Mouse (Mus musculus) ES-Bruce4 (cell line): ENCODE data around the gene Crocc. TPM values are rescaled to one million over a fixed set of nuclear protein-coding genes. Genes with fewer than 3 reads are reported as not detected.

Experiments used
- H3K27ac ChIP-seq: 2 replicates; pipeline ENCODE4 v1.5.1; 2012; ENCODE audit warnings: low read length, inconsistent platforms; ENCODE audit not compliant: insufficient read depth
- H3K27me3 ChIP-seq: 2 replicates; pipeline ENCODE4 v1.6.1; 2012; ENCODE audit warnings: mild to moderate bottlenecking, low read length, inconsistent platforms; ENCODE audit not compliant: control insufficient read depth, poor library complexity, insufficient read depth, severe bottlenecking
- H3K36me3 ChIP-seq: 2 replicates; pipeline ENCODE4 v1.6.1; 2012; ENCODE audit warnings: inconsistent platforms, mild to moderate bottlenecking, low read length, moderate library complexity; ENCODE audit not compliant: control insufficient read depth, poor library complexity, insufficient read depth, severe bottlenecking
- H3K4me1 ChIP-seq: one replicate; pipeline ENCODE4 v1.8.1; 2011; ENCODE audit warnings: low read length; ENCODE audit not compliant: control insufficient read depth, insufficient read depth
- H3K4me3 ChIP-seq: 2 replicates; pipeline ENCODE4 v1.5.1; 2011; ENCODE audit warnings: low read depth, mild to moderate bottlenecking, low read length
- H3K9ac ChIP-seq: 2 replicates; pipeline ENCODE4 v1.6.1; 2012; ENCODE audit warnings: low read depth, mild to moderate bottlenecking, inconsistent platforms; ENCODE audit not compliant: poor library complexity, severe bottlenecking
- H3K9me3 ChIP-seq: replicated peaks from 2 replicates; pipeline ENCODE4 v1.6.1; 2012; ENCODE audit warnings: mild to moderate bottlenecking, low read length, inconsistent platforms; ENCODE audit not compliant: control insufficient read depth, poor library complexity, insufficient read depth, severe bottlenecking
- CTCF ChIP-seq: IDR thresholded peaks from one replicate; pipeline ENCODE4 v1.8.1; 2011; ENCODE audit warnings: low read depth, low read length
- EP300 ChIP-seq: IDR thresholded peaks from 2 replicates; pipeline ENCODE4 v1.6.1; 2011; ENCODE audit warnings: low read depth, low read length; ENCODE audit not compliant: insufficient read depth
- POLR2A ChIP-seq: IDR thresholded peaks from one replicate; pipeline ENCODE4 v1.8.1; 2011; ENCODE audit warnings: low read length; ENCODE audit not compliant: insufficient read depth
- polyA plus RNA-seq: library from polyadenylated mRNA; stranded (reverse); fragments of >200 nt; gene quantifications from 2 replicates; pipeline ENCODE4 v1.2.4, GENCODE M21; 2011; ENCODE audit warnings: low read depth; ENCODE audit not compliant: missing spikeins, insufficient read depth, insufficient read length

The Crocc gene
- polyA plus RNA-seq, 1 experiment, result 35.0 TPM

DNA sequence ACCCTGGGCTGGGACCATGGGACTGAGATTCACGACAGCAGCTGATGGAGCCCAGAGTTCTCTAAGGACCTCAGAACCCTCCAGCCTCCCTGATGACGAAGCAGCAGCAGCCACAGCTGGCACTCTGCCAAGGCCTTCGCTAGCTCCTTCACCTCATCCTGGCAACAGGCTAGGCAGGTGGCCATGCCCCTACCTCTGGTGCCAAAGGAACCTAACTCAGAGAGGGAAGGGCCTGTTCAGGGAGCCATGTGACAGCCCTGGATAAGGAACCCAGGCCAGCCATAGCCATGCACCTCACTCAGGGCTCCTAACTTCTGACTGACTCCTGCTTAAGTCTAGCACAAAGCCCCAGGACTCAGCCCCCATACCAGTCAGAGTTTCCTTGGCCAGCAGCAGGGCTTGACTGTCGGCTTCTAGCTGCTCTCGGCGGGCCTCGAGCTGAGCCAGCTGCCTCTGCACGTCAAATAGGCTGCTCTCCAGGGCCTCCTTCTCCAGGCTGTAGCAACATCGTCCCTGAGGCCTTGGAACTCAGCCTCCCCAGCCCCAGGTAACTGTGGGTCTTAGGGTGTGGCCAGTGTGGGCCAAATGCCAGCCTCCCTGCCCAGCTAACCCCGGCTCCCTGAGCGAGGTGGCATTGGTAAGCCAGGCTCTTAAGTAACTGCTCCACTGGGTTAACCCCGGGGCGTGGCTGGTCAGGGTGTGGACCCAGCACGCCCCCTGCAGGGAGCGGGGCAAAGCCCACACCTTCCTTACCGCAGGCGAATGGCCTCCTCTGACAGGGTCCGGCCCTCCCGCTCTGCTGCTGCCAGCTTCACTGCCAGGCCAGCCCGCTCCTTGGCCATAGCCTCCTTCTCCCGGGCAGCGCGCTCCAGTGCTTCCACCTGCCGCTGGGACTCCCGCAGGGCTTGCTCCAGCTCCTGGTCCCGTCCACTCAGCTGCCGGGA lies 26.5 kb downstream of the Crocc start:
- TF ChIP-seq EP300, result no peak
- TF ChIP-seq POLR2A, result no peak
- no peak for TF ChIP-seq CTCF
- no peaks in the 10 kb centered on the region for H3K9me3 ChIP-seq
- H3K36me3 ChIP-seq, result 0 out of 2 replicates have a peak, but pooled peaks cover 4% of the 10 kb centered on the region
- no peak overlapping the region for H3K27ac ChIP-seq
- no peak overlapping the region for H3K4me3 ChIP-seq
- no peak overlapping the region for H3K9ac ChIP-seq
- H3K4me1 ChIP-seq, result no peaks in the 10 kb centered on the region
- H3K27me3 ChIP-seq, result no peaks in the 10 kb centered on the region

DNA sequence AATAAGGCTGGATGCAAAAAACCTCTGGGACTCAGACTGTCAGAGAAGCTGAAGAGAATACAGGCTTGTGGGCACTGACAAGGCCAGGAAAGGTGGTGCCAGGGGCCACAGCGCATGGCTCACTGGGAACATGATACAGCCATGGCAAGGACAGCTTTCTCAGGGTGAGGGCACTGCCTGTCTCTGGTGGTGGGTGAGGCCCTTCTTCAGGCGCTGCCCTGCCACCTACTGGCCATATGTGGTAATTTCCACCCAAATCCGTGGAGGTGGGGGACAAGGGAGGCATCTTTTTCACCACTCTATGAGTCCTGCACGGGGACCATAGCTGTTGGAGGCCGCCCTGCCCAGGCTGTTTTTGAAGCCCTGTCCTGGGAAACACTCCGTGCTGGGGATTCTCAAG lies 28.6 kb downstream of the Crocc start:
- Histone ChIP-seq H3K36me3 (0 out of 2 replicates have a peak, but pooled peaks cover 4% of the 10 kb centered on the region), H3K4me1 (no peaks in the 10 kb centered on the region), H3K27ac (no peak overlapping the region), H3K9ac (no peak overlapping the region), H3K9me3 (no peaks in the 10 kb centered on the region), H3K4me3 (no peak overlapping the region), H3K27me3 (no peaks in the 10 kb centered on the region)
- TF ChIP-seq EP300 (no peak), POLR2A (no peak), CTCF (peak; percentile 91)

DNA sequence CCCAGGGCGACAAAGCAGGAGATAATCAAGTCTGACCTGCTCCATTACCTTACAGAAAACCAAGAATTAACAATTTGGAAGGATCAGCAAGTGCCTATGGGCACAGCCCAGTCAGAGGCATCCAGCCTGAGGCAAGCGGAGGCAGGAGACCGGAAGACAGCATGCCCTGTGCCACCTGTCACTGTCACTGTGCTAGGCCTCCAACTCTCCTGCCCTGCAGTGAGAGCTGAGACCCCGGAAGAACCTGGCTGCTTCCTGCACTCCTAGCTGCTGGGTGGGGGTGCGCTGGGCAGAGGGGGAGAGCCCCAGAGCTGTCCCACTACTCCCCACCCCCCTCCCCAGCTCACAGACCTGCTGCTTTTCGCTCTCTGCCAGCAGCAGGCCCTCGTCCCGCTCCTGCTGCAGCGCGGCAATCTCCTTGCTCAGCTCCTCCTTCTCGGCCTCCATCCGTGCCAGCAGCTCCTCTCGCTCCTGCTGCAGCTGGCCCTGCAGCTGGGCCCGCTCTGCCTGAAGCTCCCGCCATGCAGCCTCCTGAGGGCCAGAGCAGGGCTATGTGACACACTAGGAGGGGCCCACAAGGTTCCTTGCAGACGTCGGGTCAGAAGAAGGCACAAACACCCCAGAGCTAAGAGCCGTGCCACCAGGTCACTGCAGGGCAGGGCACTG lies 29.7 kb downstream of the Crocc start:
- no peak overlapping the region for H3K4me3 ChIP-seq
- no peaks in the 10 kb centered on the region for H3K4me1 ChIP-seq
- H3K9ac ChIP-seq, result no peak overlapping the region
- H3K27me3 ChIP-seq, result no peaks in the 10 kb centered on the region
- H3K27ac ChIP-seq, result no peak overlapping the region
- H3K9me3 ChIP-seq, result no peaks in the 10 kb centered on the region
- H3K36me3 ChIP-seq, result 0 out of 2 replicates have a peak, but pooled peaks cover 4% of the 10 kb centered on the region
- TF ChIP-seq EP300 (no peak), CTCF (no peak), POLR2A (no peak)

DNA sequence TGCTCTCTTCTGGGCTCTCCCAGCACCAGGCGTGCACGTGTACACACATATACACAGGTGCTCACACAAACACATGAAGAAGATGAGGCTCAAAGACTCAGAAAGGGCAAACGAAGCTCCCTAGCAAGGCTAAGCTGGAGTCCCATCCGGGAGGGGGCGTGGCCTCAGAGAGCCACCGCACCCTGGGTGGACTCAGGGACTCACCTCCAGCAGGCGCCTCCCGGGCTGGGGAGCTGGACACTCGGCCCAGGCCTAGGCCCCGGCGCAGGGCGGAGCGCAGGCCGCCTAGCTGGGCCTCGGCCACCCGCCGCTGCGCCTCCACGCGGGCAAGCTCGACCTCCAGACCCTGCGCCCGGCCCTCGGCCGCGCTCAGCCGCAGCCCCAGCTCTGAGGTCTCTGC lies 35.4 kb downstream of the Crocc start:
- no peaks in the 10 kb centered on the region for H3K9me3 ChIP-seq
- TF ChIP-seq CTCF (no peak), EP300 (no peak), POLR2A (no peak)
- H3K4me1 ChIP-seq, result no peaks in the 10 kb centered on the region
- H3K9ac ChIP-seq, result peak overlapping the region; percentile 52
- no peaks in the 10 kb centered on the region for H3K27me3 ChIP-seq
- no peak overlapping the region for H3K27ac ChIP-seq
- peak overlapping the region; percentile 28; the same call in 1 of the 2 replicates for H3K4me3 ChIP-seq
- H3K36me3 ChIP-seq, result no peaks in the 10 kb centered on the region

DNA sequence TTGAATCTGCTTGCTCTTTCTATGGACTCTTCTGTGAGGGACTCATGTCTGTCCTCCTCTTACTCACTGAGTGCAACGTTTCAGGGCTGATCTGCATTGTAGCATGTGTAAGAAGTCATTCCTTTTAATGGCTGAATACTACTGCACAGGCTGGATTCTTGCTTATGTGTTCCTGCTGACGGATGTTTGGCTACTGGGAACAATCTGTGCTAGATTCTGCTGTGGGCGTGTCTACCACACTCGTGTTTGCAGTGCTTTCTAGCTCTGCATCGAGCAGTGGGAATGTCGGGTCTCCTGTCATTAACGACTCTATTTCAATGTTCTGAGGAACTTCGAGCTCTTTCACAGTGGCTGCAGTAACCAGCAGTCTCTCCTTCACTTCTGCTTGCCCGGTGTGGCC lies 36.3 kb downstream of the Crocc start:
- Histone ChIP-seq H3K9me3 (no peaks in the 10 kb centered on the region), H3K4me3 (no peak overlapping the region), H3K36me3 (no peaks in the 10 kb centered on the region), H3K27me3 (no peaks in the 10 kb centered on the region), H3K9ac (no peak overlapping the region), H3K4me1 (no peaks in the 10 kb centered on the region), H3K27ac (no peak overlapping the region)
- no peak for TF ChIP-seq POLR2A
- no peak for TF ChIP-seq CTCF
- no peak for TF ChIP-seq EP300

DNA sequence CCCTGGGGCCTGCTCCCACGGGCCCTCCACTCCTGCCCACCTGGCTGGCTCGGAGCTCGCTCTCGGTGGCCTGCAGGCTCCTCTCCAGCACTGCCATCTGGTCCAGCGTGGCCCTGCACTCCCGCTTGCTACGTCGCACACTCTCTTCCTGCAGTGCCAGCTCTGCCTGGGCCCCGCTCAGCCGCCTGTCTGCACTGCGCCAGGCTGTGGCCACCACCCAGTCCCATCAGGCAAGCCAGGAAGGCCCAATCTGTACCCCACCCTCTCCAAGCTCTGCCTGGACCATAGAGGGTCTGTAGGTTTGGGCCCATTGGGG lies 38.8 kb downstream of the Crocc start:
- H3K9me3 ChIP-seq, result no peaks in the 10 kb centered on the region
- no peaks in the 10 kb centered on the region for H3K27me3 ChIP-seq
- no peak overlapping the region for H3K27ac ChIP-seq
- no peak overlapping the region for H3K9ac ChIP-seq
- no peak for TF ChIP-seq POLR2A
- no peak for TF ChIP-seq CTCF
- TF ChIP-seq EP300, result no peak
- no peaks in the 10 kb centered on the region for H3K4me1 ChIP-seq
- no peak overlapping the region for H3K4me3 ChIP-seq
- H3K36me3 ChIP-seq, result no peaks in the 10 kb centered on the region
